Mouse (Mus musculus) gastrocnemius, postnatal 25 days (tissue): Measurements from ENCODE around the gene Ttc4. TPM values are rescaled to one million over a fixed set of nuclear protein-coding genes. Genes with fewer than 3 reads are reported as not detected.

ENCODE experiments used
- DNase-seq: peaks from one replicate; pipeline ENCODE4 v3.0.0; 2022
- total RNA-seq, 2 experiments: library from RNA; stranded (reverse); gene quantifications; 1 replicate in 1 of 2; 2 replicates in 1 of 2; pipeline ENCODE4 v1.2.3; 2021

Gene Ttc4
- total RNA-seq, 2 experiments from 2014 or later: 24.7 to 28.6 TPM

DNA sequence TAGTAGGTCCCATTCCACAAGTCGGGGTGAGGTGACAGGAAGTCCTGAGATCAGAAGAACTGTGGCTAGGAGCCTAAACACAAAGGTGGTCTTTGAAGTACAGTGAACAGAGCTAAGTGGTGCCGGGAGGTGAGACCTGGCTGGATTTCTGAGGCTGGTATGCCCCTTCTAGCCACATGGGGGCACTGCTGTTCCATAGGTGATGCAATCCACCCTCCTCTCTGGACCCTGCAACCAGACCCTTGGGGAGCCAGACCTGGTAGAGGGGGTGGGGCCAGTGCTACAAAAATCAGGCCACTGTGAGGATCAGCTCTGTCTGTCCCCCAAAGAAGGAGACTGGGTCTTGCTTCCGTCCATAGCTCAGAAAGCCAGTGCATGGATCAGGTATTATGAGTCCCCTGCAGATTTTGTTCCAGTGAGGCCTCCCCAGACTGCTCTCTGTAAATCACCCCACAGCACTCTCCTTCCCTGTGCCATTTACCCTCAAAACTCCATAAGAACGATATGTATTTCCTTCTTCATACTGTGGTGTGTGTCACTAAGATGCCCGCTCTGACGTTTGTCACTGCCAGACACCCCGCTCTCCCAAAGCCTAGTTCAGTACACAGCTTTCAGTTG is 64.5 kb downstream of the Ttc4 start:
- DNase-seq: peak; percentile 38

DNA sequence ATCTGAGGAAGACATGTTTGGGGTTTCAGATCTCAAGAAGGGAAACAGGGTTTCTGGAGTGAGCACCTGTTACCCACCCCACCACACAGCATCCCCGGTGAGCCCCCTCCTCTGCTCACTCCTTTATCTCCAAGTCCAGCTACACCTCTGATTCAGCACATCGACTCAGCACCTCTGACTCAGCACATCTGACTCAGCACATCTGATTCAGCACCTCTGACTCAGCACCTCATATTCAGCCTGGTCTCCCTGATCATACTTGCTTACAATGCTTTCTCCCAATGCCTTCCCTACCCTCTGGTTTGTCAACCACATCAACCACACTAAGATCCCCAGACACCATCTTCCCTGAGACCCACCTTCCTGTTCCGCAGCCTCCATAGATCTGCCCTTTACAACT is 65.2 kb downstream of the Ttc4 start:
- no peak for DNase-seq

DNA sequence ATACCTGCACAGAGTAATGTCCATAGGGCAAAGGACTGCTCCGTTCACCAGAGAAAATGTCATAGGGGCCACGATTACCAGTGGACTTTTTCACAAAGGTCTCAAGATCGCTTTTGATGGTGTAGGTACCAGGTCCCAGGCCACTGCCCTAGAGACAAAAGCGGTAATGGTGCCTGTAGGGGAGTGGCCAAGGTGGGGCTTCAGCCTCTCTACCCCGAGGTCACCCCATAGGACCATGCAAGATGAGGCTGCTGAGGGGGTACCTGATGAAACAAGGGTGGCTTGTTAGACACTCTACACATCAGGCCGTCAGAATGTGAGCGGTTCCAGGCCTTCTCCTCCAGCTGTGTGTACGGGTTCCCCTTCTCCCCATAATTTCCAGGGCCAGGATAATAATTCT is 65.6 kb downstream of the Ttc4 start:
- DNase-seq: no peak

Other genes with a start within 250 kb of the Ttc4 start
- under 1 TPM in 1 of 2 experiments, not detected in 1; 0.08 TPM for gene Pcsk9, start 214.6 kb downstream of the Ttc4 start, total RNA-seq
- gene Bsnd, start 186.7 kb downstream of the Ttc4 start, total RNA-seq: not detected
- gene Dhcr24, start 117.9 kb downstream of the Ttc4 start, total RNA-seq: 1 to 10 TPM; 4.4 to 5.5 TPM
- gene Lexm, start 61.7 kb downstream of the Ttc4 start, total RNA-seq: not detected
- gene Ttc22, start 56.5 kb downstream of the Ttc4 start, total RNA-seq: not detected
- gene Pars2, start 27.9 kb downstream of the Ttc4 start, total RNA-seq: 1 to 10 TPM; 1.7 to 1.8 TPM
- gene Mroh7, start 52.0 kb upstream of the Ttc4 start, total RNA-seq: under 1 TPM; 0.19 to 0.69 TPM
- not detected for gene Fam151a, start 54.9 kb upstream of the Ttc4 start, total RNA-seq
- gene Acot11, start 126.1 kb upstream of the Ttc4 start, total RNA-seq: 10 to 100 TPM in 1 of 2 experiments, 1 to 10 TPM in 1; 7.8 to 14.3 TPM
- 10 to 100 TPM; 18.7 to 19.5 TPM for gene Ssbp3, start 231.8 kb upstream of the Ttc4 start, total RNA-seq